Mouse (Mus musculus): Measurements from ENCODE around the gene Podxl2. TPM values are rescaled to one million over a fixed set of nuclear protein-coding genes. Genes with fewer than 3 reads are reported as not detected.
A peak's percentile ranks its signal among the peaks of the same experiment; 100 is the strongest.

The Podxl2 gene
- polyA plus RNA-seq, 1 experiment from 2014 or later, result 54.2 TPM

- Histone ChIP-seq H3K36me3 (ENCODE audit: insufficient read depth, low read length) (peaks cover 28% of the 10 kb centered on the region), H3K27me3 (ENCODE audit: insufficient read depth, low read length) (no peaks in the 10 kb centered on the region), H3K27ac (no peak overlapping the region), H3K4me3 (replicated peaks; ENCODE audit: low read depth, low read length) (no peak overlapping the region), H3K4me2 (ENCODE audit: low read length) (no peak overlapping the region), H3K9me3 (replicated peaks; ENCODE audit: low read length) (no peaks in the 10 kb centered on the region), H3K4me1 (replicated peaks; ENCODE audit: insufficient read depth, low read length) (no peaks in the 10 kb centered on the region), H3K9ac (ENCODE audit: low read depth, low read length) (no peak overlapping the region)
- 87% methylated on average over 4 of the region's 4 CpGs for WGBS
- DNase-seq (ENCODE audit: low spot score) (no peak), ATAC-seq (replicated peaks; ENCODE audit: low FRiP score, low read depth) (no peak)
- no peak for TF ChIP-seq CTCF (IDR thresholded peaks at IDR 0.05; ENCODE audit: low read depth)
Measured at GRCm38 (mm10) chr6:88913022-88913421, 38.2 kb upstream of the Podxl2 start.

DNA sequence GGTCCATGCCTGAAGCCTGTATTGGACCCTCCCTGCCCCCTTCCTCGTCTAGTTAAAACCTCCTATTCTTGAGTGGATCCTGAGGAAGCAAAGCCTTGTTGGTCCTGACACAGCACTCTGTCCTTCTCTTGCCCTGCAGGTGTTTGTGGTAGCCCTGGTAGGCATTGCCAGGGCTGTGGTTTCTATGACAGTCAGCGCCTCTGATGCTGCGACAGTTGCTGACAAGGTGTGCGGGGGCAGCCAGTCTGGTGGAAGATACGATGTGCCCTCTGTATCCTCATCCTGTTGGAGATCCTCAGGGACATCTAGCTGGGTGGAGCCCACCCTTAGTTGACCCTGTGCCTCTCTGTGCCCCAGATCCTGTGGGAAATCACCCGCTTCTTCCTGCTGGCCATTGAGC, 34.3 kb upstream of the Podxl2 start:
- no peak overlapping the region for H3K4me3 ChIP-seq (replicated peaks; ENCODE audit: low read depth, low read length)
- H3K4me2 ChIP-seq (ENCODE audit: low read length), result no peak overlapping the region
- H3K4me1 ChIP-seq (replicated peaks; ENCODE audit: insufficient read depth, low read length), result peaks cover 8% of the 10 kb centered on the region; the same call in 1 of the 2 replicates
- TF ChIP-seq CTCF (IDR thresholded peaks at IDR 0.05; ENCODE audit: low read depth), result no peak
- DNase-seq (ENCODE audit: low spot score), result no peak
- H3K36me3 ChIP-seq (ENCODE audit: insufficient read depth, low read length), result peaks cover 28% of the 10 kb centered on the region
- no peaks in the 10 kb centered on the region for H3K9me3 ChIP-seq (replicated peaks; ENCODE audit: low read length)
- H3K9ac ChIP-seq (ENCODE audit: low read depth, low read length), result no peak overlapping the region
- H3K27me3 ChIP-seq (ENCODE audit: insufficient read depth, low read length), result no peaks in the 10 kb centered on the region
- H3K27ac ChIP-seq, result no peak overlapping the region
- ATAC-seq (replicated peaks; ENCODE audit: low FRiP score, low read depth), result no peak
- 84% methylated on average over 6 of the region's 6 CpGs for WGBS

DNA sequence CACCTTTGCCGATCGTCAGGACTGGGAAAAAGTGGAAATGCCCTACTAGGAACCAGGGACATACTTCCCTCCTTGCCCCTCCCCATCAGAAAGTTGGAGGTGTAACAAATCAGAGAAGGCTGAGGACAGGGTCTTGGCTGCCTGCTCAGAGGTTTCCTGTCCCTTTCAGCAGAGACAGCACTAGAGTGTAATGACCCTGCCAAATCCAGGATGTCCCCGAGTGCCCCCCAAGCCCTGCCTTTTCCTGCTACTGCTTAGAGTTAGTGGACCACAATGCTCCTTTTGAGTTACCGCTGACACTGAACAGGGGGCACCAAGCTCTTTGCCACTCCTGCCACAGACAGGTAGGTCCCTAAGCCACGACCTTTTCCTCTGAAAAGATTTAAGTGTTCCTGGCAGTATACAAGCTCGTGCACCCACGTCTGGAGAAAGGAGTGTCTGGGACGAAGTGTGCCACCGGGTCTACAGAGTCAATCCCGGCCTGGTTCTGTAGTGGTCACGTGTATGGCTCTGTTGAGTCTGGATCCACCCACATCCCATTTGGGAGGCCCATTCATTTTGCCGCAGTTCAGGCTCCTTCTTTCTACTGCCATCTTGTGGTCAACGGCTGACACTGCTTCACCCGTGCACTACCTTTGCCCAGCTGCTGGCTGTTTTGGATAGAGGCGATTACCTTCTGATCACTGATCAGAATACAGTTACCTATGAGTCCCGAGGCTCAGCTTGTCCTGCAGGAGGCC, 31.7 kb upstream of the Podxl2 start:
- ATAC-seq (replicated peaks; ENCODE audit: low FRiP score, low read depth) (0 out of 2 replicates have a peak, but pooled peaks have one; percentile 6), DNase-seq (ENCODE audit: low spot score) (peak; percentile 92)
- Histone ChIP-seq H3K36me3 (ENCODE audit: insufficient read depth, low read length) (peaks cover 21% of the 10 kb centered on the region), H3K4me2 (ENCODE audit: low read length) (peak overlapping the region; percentile 14; the same call in 1 of the 2 replicates), H3K27ac (no peak overlapping the region), H3K4me1 (replicated peaks; ENCODE audit: insufficient read depth, low read length) (peaks cover 22% of the 10 kb centered on the region), H3K9ac (ENCODE audit: low read depth, low read length) (no peak overlapping the region), H3K27me3 (ENCODE audit: insufficient read depth, low read length) (no peaks in the 10 kb centered on the region), H3K9me3 (replicated peaks; ENCODE audit: low read length) (no peaks in the 10 kb centered on the region), H3K4me3 (replicated peaks; ENCODE audit: low read depth, low read length) (no peak overlapping the region)
- TF ChIP-seq CTCF (IDR thresholded peaks at IDR 0.05; ENCODE audit: low read depth), result peak; percentile 97
- 13% methylated on average over 16 of the region's 16 CpGs for WGBS

DNA sequence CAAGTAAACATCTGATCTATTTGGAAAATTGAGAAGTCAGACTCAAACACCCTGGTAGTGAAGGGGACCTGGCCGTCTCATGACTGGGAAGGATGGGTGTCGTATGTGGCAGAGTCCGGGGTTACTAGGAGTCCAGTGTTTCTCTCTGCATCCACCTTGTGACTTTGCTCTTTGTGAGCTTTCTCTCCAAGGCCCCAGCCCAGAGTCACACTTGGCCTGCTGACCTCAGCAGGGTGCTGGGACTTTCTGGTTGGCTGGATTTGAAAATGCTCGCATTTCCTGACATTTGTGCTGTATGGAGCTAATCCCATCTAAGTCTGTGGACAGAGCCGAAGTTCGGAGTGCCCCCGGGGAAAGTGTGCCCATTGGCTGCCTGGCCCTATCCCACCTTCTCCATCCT, 30.2 kb upstream of the Podxl2 start:
- Histone ChIP-seq H3K9me3 (replicated peaks; ENCODE audit: low read length) (no peaks in the 10 kb centered on the region), H3K27ac (no peak overlapping the region), H3K9ac (ENCODE audit: low read depth, low read length) (no peak overlapping the region), H3K4me1 (replicated peaks; ENCODE audit: insufficient read depth, low read length) (peaks cover 22% of the 10 kb centered on the region), H3K27me3 (ENCODE audit: insufficient read depth, low read length) (no peaks in the 10 kb centered on the region), H3K4me2 (ENCODE audit: low read length) (no peak overlapping the region), H3K36me3 (ENCODE audit: insufficient read depth, low read length) (peaks cover 8% of the 10 kb centered on the region), H3K4me3 (replicated peaks; ENCODE audit: low read depth, low read length) (no peak overlapping the region)
- ATAC-seq (replicated peaks; ENCODE audit: low FRiP score, low read depth) (no peak), DNase-seq (ENCODE audit: low spot score) (no peak)
- WGBS, result 74% methylated on average over 7 of the region's 7 CpGs
- TF ChIP-seq CTCF (IDR thresholded peaks at IDR 0.05; ENCODE audit: low read depth), result no peak

DNA sequence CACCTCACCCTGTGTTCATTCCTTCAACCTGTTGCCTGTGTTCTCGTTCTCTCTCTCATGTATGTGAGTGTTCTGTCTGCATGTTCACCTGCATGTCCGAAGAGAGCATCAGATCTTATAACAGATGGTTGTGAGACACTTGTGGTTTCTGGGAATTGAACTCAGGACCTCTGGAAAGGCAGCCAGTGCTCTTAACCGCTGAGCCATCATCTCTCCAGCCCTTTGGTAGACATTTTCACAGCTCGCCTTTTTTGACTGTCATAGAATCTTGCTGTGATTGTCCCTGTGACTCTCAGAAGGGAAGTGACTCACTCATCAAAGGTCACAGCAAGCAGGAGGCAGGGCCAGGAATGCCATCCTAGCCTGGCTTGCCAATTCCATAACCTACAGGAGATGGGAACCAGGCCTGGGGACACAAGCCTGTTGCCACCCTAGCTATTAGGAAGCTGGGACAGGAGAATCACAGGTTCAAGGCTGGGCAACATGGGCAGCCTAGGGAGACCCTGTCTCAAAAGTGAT, 29.7 kb upstream of the Podxl2 start:
- no peaks in the 10 kb centered on the region for H3K27me3 ChIP-seq (ENCODE audit: insufficient read depth, low read length)
- ATAC-seq (replicated peaks; ENCODE audit: low FRiP score, low read depth) (no peak), DNase-seq (ENCODE audit: low spot score) (no peak)
- H3K9me3 ChIP-seq (replicated peaks; ENCODE audit: low read length), result no peaks in the 10 kb centered on the region
- WGBS, result 75% methylated on average over 4 of the region's 4 CpGs
- H3K36me3 ChIP-seq (ENCODE audit: insufficient read depth, low read length), result peaks cover 3% of the 10 kb centered on the region
- peaks cover 22% of the 10 kb centered on the region for H3K4me1 ChIP-seq (replicated peaks; ENCODE audit: insufficient read depth, low read length)
- no peak overlapping the region for H3K9ac ChIP-seq (ENCODE audit: low read depth, low read length)
- H3K4me2 ChIP-seq (ENCODE audit: low read length), result no peak overlapping the region
- H3K27ac ChIP-seq, result no peak overlapping the region
- no peak for TF ChIP-seq CTCF (IDR thresholded peaks at IDR 0.05; ENCODE audit: low read depth)
- H3K4me3 ChIP-seq (replicated peaks; ENCODE audit: low read depth, low read length), result no peak overlapping the region

DNA sequence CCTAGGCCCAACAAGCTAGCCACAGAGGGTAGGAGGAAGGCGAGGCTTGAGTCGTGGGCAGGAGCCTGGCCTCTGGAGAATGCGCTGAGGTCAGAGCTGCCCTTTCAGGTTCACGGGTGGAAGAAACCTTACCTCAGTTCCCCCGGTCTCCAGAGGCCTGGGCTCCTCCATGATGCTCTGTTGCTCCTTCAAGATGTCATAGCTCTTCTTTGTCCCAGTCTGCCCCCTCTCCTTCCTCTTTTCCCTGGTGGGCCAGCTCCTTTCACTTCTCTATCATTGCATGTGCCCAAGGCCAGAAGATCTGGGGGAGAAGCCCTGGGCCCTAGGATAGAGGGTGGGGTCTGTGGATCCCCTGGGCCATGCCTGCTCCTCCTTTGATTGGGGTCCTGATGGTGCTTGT, 28.9 kb upstream of the Podxl2 start:
- peak overlapping the region; percentile 76 for H3K4me2 ChIP-seq (ENCODE audit: low read length)
- no peaks in the 10 kb centered on the region for H3K9me3 ChIP-seq (replicated peaks; ENCODE audit: low read length)
- TF ChIP-seq CTCF (IDR thresholded peaks at IDR 0.05; ENCODE audit: low read depth), result no peak
- peak overlapping the region; percentile 80; the same call in 1 of the 2 replicates for H3K9ac ChIP-seq (ENCODE audit: low read depth, low read length)
- no peak overlapping the region for H3K27ac ChIP-seq
- no peaks in the 10 kb centered on the region for H3K36me3 ChIP-seq (ENCODE audit: insufficient read depth, low read length)
- no peak for ATAC-seq (replicated peaks; ENCODE audit: low FRiP score, low read depth)
- 0 out of 2 replicates have a peak overlapping the region, but pooled peaks have one; percentile 81 for H3K4me3 ChIP-seq (replicated peaks; ENCODE audit: low read depth, low read length)
- H3K27me3 ChIP-seq (ENCODE audit: insufficient read depth, low read length), result no peaks in the 10 kb centered on the region
- H3K4me1 ChIP-seq (replicated peaks; ENCODE audit: insufficient read depth, low read length), result peaks cover 22% of the 10 kb centered on the region
- 68% methylated on average over 5 of the region's 5 CpGs for WGBS
- no peak for DNase-seq (ENCODE audit: low spot score)
